Mouse (Mus musculus) right cerebral cortex, adult 2 months (tissue): ENCODE data around the gene Hapln1.
A peak's percentile ranks its signal among the peaks of the same experiment; 100 is the strongest.

Source experiments
- DNase-seq, 2 experiments: peaks; one replicate each; pipeline ENCODE4 v3.0.0; 2021 to 2022; ENCODE audit warnings: low spot score in 2 of 2

Hapln1 gene

GRCm38 (mm10) chr13:89539205-89539886, at the start of gene Hapln1:
Gene Hapln1, plus strand, starts transcription at chr13:89539796.
- DNase-seq: peak; percentile 57 to 66

DNA sequence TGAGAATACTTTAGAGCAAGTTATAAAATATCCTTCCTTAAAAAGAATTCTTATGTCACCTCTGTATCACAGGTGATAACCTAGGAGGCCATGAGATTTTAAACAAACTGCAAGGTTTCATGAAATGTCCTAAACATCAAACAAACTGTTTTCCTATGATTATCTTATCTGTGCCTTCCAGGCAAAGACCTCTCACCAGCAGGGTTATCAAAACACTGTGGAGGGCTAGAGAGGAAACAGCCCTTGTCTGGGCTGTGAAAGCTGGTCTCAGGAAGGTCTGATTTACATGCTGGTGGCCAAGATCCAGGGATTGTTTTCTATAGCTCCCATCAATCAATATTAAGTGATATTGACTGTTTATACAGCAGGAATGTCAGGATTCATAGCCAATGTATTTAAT, 46.4 kb upstream of the Hapln1 start:
- no peak for DNase-seq

- DNase-seq: no peak
Observed at GRCm38 (mm10) chr13:89493678-89494077, 45.9 kb upstream of the Hapln1 start.

GRCm38 (mm10) chr13:89496569-89496968, 43.0 kb upstream of the Hapln1 start:
- DNase-seq: no peak

DNA sequence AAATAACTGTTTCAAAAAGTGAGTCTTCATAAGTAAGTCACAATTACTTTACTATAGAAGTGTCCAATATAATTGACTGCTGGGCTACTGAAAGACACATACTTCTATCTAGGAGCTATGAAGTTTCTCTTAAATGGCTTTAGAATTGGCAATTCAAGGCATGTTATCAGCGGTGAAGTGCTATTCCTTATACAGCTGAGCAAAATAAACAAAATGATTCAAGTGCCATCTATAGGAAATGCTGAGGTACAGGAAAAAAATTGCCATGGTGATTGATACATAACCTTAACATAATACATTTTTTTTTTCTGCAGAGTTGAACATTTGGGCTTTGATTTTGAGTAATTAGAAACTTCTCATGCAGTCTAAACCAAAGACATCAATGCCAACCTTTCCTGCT, 40.2 kb upstream of the Hapln1 start:
- DNase-seq: no peak

DNA sequence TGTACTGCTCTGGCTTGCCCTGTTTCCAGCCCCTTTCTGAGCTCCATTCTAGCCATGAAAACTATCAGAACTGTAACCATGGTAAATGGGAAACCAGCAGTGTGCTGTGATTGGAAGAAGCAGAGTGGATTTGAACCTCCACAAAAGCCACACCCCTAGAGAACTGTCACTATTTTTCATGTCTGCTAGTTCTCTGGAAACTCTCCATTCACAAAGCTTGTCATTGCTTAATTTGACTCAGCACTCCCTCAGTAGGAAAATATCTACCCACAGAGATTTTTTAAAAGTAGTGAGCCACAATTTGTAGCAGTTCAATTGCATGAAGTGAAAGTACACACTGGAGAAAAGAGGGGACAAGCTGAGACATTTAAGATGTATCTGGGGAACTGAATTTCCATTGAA, 18.1 kb upstream of the Hapln1 start:
- DNase-seq: no peak

- no peak for DNase-seq
Observed at GRCm38 (mm10) chr13:89528716-89529115, 10.9 kb upstream of the Hapln1 start.

- DNase-seq: no peak
Observed at GRCm38 (mm10) chr13:89530386-89530785, 9.2 kb upstream of the Hapln1 start.

DNA sequence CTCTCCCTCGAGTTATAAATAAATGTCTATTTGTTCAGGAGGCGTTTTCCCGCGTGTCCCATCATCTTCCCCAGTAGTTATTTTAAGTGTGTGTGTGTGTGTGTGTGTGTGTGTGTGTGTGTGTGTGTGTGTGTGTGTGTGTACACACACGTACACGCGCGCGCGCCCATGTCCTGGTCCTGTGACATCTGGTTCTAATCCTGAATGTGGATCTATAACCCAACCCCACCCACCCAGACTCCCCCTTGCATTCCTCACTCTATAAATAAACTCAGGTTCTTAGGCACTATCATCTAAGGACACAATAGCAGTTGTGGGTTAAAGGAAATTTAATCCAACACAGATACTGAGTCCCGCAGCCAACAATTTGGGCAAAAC, 280 bp downstream of the Hapln1 start:
- DNase-seq: no peak

GRCm38 (mm10) chr13:89540301-89540982, 846 bp downstream of the Hapln1 start:
- no peak for DNase-seq

DNA sequence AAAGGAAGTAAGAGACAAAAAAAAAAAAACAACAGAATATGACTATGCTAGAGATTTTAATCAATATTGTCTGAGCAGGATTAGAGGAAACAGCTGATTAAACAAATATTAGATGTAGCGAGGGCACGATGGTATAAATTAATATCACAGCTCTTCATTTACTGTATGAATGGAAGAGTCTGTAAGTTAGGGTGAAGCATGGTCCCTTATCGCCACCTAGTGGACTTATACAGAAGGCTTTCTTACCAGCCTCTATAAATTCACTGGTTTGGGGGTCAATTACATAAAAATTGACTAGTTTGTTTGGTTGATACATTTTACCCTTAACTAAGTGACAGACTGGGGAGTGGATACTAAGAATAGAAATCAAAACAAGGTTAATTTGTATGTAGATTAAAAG, 3.4 kb downstream of the Hapln1 start:
- DNase-seq: peak; percentile 38 to 55

DNA sequence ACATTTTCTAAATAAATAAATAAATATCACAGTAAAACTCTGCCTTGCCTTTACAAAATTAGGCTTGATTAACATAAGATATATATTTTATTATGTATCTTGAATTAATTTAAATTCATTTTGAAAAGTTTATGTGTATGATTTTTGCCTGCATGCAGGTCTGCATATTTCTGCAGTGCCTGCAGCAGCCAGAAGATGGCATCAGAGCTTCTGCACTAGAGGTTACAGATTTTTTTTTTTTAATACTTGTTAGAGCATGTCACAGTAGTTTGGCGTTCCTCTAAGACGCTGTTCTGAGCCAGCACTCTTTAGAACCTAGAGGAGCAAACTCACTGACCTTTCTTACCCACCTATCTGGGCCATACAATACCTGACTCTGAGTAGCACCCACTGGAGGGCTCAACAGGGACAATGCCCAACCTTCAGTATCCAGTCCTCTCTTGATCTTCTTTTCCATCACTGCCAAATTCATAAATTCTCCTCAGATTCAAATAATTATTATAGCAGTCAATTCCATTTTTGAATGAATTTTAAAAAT, 8.7 kb downstream of the Hapln1 start:
- peak; percentile 57 to 66 for DNase-seq

- DNase-seq: no peak
Observed at GRCm38 (mm10) chr13:89549507-89549906, 9.9 kb downstream of the Hapln1 start.

DNA sequence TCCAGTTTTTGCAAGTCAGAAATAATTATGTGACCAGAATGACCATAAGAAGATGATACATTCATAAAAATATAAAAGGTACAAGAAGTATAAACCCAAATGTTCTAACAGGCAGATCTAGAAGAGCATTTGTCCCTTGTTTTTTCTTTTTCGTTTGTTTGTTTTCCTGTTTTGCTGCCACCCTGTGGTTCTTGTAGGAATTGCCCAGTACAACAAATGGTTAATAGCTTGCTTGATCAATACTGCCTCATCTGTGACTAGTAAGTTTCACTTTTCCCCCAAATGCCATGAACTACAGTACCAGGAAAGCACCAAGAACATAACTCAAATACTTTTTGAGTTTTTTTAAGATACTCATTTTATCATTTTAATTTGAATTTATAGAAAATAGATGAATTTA, 11.9 kb downstream of the Hapln1 start:
- peak; percentile 20 to 38 for DNase-seq

- DNase-seq: no peak
Observed at GRCm38 (mm10) chr13:89564518-89564917, 24.9 kb downstream of the Hapln1 start.

DNA sequence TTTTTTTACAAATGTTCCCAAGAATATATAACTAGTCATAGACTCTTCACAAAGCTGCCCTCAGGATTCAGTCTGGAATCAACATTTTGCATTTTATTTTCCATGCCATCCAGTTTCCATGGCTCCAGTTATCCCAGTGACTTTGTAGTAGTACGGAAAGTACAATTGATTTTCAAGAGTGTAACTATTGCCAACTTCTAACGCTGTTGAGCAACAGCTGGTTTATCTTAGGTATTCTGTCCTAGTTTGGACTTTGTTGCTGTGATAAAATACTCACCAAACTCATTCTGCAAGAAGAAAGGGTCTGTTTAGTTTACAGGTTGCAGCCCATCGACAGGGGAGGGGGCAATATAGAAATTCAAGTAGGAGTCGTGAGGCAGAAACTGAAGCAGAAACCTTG, 26.7 kb downstream of the Hapln1 start:
- DNase-seq: no peak

GRCm38 (mm10) chr13:89579115-89579514, 39.5 kb downstream of the Hapln1 start:
- DNase-seq: no peak

DNA sequence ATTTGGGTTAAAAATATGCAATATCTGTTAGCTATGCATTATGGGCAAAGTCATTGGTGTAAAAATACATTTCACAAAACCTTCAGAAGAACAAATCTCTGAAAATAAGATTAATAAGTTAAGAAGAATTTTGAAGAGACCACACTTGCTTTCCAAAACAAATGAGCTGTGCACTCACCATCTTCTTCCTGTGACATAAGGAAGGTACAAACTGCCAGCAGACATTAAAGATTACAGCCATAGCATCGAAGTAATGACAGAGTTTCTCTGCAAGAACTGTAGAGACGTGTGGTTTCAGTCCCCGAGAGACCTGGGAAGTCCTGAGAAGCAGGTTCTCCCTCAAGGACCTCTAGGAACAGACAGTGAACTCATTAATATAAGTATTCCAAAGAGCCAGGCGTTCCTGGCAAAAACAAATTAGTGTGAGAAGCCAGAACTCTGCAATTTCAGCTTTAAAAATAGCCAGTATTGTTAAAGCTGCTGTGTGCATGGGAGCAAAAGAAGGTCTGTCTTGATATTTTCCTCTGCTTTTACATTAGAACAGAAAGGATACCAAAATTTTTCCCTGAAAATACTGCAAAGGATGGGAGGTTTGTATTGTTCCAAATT, 43.6 kb downstream of the Hapln1 start:
- DNase-seq: no peak

DNA sequence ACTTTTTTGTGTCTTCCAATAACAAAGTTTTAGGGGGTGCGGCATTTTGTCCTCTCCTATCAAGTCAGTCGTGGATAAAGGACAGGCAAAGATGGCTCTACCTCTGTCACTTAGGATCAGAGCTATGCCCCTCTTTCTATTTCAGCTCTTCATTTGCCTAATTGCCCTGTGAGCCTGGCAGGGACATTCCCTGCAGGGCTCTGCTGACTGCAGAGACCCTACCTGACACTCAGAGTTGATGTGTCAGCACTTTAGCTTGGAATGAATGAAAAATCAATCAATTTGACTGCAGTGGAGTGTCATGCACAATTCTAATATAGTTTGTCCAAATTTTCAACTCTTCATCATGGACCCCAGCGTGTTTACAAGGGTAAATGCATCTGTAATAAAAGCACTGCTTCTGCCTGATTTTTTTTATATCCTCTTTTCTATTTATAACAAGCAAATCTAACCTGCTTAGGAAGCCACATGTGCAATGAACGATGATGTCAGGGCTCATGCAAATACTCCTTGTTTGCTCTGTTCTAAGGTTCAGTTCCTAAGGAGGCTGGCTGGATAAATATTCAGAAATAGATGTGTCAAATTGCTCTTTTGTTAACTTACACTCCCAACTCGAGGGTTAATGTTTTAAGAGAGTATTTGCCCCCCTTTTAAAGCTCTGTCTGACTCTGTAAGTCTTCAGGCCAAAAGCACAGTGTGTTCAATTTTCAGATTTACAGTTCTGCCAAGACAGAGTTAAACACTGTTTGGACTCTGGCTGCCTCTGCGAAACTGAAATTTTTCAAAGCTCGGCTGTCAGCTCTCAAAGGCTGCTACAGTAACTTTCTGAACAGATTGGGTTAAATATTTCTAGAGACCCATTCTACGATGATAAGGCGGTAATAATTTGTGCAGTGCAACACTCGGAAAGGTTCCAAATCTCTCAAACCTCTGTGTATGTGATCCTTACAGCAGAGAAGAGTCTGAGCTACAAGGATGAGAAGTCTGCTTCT, 44.4 kb downstream of the Hapln1 start:
- DNase-seq: no peak

DNA sequence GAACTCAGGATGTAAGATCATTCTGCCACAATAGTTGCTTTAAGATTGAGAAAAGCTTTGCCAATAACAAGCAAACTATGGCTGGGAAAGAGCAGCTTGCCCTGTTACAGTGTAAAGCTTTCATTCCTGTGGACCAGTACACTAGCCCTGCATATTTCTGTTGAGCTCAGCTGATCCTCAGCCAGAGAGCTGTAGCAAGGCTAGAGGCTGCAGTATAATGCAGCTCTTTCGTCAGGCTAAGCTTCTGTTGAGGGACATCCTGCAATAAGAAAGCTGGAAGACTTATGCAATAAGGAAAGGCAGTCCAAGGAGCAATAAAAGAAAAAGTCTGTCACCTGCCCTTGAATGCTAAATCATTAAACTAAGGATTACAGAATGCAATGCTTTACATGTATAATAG, 45.5 kb downstream of the Hapln1 start:
- no peak for DNase-seq

GRCm38 (mm10) chr13:89595105-89595504, 55.5 kb downstream of the Hapln1 start:
- no peak for DNase-seq

- no peak for DNase-seq
Observed at GRCm38 (mm10) chr13:89597354-89597753, 57.8 kb downstream of the Hapln1 start.
